Mouse (Mus musculus): ENCODE measurements around the gene Sdccag8. TPM values are rescaled to one million over a fixed set of nuclear protein-coding genes. Genes with fewer than 3 reads are reported as not detected.
A peak's percentile ranks its signal among the peaks of the same experiment; 100 is the strongest.

The Sdccag8 gene
- total RNA-seq, 2 experiments from 2014 or later, result 10.5 to 23.4 TPM

- no peak for ATAC-seq (replicated peaks; ENCODE audit: poor library complexity, severe bottlenecking)
These were observed 57.5 kb downstream of the Sdccag8 start for GRCm38 (mm10) chr1:176871975-176872374.

GRCm38 (mm10) chr1:176873463-176873862 is 59.0 kb downstream of the Sdccag8 start:
- ATAC-seq (replicated peaks; ENCODE audit: poor library complexity, severe bottlenecking), result no peak

DNA sequence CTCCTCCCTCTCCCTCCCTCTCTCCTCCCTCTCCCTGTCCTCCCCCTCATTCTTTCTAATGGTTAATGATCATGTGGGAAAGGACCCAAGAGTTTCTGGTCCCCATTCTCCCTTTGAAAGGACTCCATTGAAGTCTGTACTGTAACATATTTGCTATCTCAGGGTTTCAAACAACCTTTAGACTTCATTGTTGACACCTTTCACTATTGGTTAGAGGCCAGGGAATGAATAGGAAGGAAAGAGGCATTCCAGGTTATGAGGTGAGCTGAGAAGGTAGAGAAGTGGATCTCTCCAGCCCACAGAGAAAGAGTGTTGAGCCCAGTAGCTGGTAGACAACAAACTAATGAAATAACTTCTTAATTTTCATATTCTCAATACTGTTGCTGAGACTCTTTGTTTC is 59.7 kb downstream of the Sdccag8 start:
- no peak for ATAC-seq (replicated peaks; ENCODE audit: poor library complexity, severe bottlenecking)

DNA sequence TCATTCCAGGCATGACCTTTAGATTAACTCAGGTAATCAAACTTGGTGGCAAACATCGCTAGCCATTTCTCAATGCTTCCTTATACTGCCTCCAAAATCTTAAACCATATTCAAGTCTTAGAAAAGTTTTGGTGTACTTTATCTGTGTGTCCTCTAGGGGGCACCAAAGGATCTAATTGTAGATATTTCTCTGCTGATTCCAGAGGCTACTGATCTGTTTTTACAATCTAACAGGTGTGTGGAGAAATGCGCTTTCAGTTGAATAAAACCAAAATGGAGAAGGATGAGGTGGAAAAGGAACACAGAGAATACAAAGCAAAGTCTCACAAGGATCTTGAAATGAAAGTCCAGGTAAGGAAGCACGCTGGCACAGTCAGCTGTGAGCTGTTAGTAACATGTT is 63.3 kb downstream of the Sdccag8 start:
- peak; percentile 70 for ATAC-seq (replicated peaks; ENCODE audit: poor library complexity, severe bottlenecking)

- no peak for ATAC-seq (replicated peaks; ENCODE audit: poor library complexity, severe bottlenecking)
These were observed 64.5 kb downstream of the Sdccag8 start for GRCm38 (mm10) chr1:176879005-176879404.

GRCm38 (mm10) chr1:176879614-176880013 is 65.2 kb downstream of the Sdccag8 start:
- no peak for ATAC-seq (replicated peaks; ENCODE audit: poor library complexity, severe bottlenecking)

- no peak for ATAC-seq (replicated peaks; ENCODE audit: poor library complexity, severe bottlenecking)
These were observed 65.6 kb downstream of the Sdccag8 start for GRCm38 (mm10) chr1:176880101-176880500.

- ATAC-seq (replicated peaks; ENCODE audit: poor library complexity, severe bottlenecking), result no peak
These were observed 66.5 kb downstream of the Sdccag8 start for GRCm38 (mm10) chr1:176880943-176881342.

DNA sequence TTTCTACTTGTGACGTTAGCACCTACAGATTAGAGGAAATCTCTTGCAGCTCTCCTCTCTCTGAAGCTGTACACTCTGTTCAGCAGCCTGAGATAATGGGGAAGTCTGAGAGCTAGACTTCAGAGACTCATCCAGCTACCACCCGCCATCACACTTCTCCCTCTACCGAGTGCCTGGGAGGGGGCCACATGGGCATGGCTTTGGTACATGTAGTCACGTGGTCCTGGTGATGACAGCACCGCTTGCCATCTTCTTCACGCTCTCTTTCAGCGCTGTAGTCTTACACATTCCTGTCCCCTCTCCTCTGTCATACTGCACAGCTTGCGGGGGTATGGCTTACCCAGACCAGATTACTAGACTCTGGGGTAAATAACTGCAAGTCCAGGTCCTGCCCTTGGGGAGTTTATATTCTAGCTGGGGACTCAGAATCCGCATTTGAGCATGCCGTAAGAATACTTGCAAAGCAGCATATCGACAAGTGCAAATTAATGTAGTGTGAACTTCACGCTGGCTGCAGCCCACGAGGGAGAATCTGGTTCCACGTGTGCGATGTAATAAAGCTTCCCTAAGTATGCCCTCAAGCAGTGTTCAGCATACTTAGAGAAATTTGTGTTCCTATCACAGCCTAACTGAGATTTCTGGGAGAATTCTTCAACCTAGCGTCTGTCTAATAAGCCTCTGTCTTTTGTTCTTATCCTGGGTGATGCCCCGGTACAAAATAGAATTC is 70.9 kb downstream of the Sdccag8 start:
- ATAC-seq (replicated peaks; ENCODE audit: poor library complexity, severe bottlenecking), result no peak

DNA sequence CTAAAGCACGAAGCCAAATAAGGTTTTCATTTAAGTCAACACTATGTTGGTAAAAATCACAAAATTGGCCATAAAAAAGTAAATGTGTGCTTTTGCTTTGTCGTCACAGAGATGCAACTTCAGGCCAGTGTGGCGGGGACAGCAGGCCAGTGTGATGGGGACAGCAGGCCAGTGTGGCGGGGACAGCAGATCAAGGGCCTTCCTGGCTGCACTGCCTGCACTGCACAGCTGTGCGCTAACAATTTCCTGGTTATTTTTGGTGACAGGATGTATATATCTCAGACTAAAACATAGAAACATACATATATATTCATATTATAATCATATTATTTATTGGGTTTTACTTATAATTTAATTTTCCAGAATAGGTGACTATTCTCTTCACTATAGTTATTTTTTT is 71.5 kb downstream of the Sdccag8 start:
- ATAC-seq (replicated peaks; ENCODE audit: poor library complexity, severe bottlenecking), result no peak

- no peak for ATAC-seq (replicated peaks; ENCODE audit: poor library complexity, severe bottlenecking)
These were observed 89.3 kb downstream of the Sdccag8 start for GRCm38 (mm10) chr1:176903741-176904140.

GRCm38 (mm10) chr1:176915946-176916345 is 101.5 kb downstream of the Sdccag8 start:
- no peak for ATAC-seq (replicated peaks; ENCODE audit: poor library complexity, severe bottlenecking)

- no peak for ATAC-seq (replicated peaks; ENCODE audit: poor library complexity, severe bottlenecking)
These were observed 105.0 kb downstream of the Sdccag8 start for GRCm38 (mm10) chr1:176919486-176919885.

DNA sequence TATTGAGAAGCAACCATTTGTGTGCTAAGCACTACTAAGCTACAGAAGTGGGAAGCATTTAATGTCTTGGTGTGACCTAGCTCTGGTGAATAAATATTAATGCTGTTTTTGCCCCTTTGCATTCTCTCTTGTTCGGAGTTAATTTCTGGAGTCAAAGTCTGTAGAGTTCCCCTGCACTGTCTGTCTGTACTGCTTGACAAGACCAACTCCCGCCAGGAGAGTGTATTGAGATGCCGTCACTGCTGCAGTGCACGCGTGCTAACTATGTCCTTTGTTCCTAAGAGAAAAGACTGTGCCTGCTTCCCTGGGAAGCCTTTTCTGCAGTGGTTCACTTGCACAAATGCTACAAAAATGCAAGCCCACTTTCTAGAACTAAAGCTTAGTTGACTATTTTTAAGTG is 108.4 kb downstream of the Sdccag8 start:
- ATAC-seq (replicated peaks; ENCODE audit: poor library complexity, severe bottlenecking), result no peak

GRCm38 (mm10) chr1:176926009-176926408 is 111.5 kb downstream of the Sdccag8 start:
- no peak for ATAC-seq (replicated peaks; ENCODE audit: poor library complexity, severe bottlenecking)

GRCm38 (mm10) chr1:176927312-176927711 is 112.9 kb downstream of the Sdccag8 start:
- ATAC-seq (replicated peaks; ENCODE audit: poor library complexity, severe bottlenecking), result no peak

GRCm38 (mm10) chr1:176929710-176930109 is 115.2 kb downstream of the Sdccag8 start:
- no peak for ATAC-seq (replicated peaks; ENCODE audit: poor library complexity, severe bottlenecking)

GRCm38 (mm10) chr1:176930574-176930973 is 116.1 kb downstream of the Sdccag8 start:
- ATAC-seq (replicated peaks; ENCODE audit: poor library complexity, severe bottlenecking), result no peak

GRCm38 (mm10) chr1:176930981-176931500 is 116.6 kb downstream of the Sdccag8 start:
- ATAC-seq (replicated peaks; ENCODE audit: poor library complexity, severe bottlenecking), result no peak

- no peak for ATAC-seq (replicated peaks; ENCODE audit: poor library complexity, severe bottlenecking)
These were observed 117.1 kb downstream of the Sdccag8 start for GRCm38 (mm10) chr1:176931511-176931910.

DNA sequence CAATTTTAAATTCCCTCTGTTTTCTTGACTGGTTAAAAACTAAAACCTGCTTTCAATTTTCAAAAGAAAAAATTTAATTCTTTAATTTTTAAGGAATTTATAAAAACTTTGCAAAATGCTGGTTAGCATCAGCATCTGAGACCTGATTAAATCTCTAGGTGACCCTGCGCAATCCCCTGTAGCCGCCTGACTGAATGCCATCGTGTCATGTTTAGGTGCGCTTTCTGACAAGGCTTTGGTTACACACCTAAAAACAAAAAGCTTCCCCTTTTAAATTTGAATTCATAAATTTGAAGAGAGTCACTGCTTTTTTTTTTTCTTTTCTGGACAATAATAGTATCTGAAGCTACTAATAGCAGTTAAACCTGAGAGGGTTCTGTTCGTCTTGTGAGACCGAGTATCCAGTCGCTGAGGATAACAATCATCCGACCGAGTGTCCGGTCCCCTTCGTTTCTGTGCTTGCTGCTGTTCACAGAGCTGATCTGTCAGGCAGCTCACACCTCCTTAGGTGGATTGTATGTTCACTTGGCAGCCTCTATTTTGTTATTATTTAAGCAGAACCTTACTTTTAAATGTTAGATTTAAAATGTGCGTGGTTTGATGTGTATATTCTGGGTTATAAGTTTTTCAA is 118.0 kb downstream of the Sdccag8 start:
- no peak for ATAC-seq (replicated peaks; ENCODE audit: poor library complexity, severe bottlenecking)

GRCm38 (mm10) chr1:176933319-176933718 is 118.9 kb downstream of the Sdccag8 start:
- peak; percentile 97 for ATAC-seq (replicated peaks; ENCODE audit: poor library complexity, severe bottlenecking)

Measured in granulocyte monocyte progenitor cell, adult 5-6 weeks (primary cell).